Mouse (Mus musculus) embryonic fibroblast, embryonic 13.5 days (primary cell): ENCODE measurements around the gene H2al1m.
"Not testable (repeated sequence)": the region's sequence is repeated elsewhere in the genome, so short reads cannot be mapped to it uniquely, and the experiment has no call there.

Experiments used
- CTCF ChIP-seq: IDR thresholded peaks from 2 replicates; pipeline ENCODE4 v1.5.1; 2011; ENCODE audit warnings: mild to moderate bottlenecking, control low read depth, low read length, moderate library complexity, borderline replicate concordance; ENCODE audit not compliant: insufficient read depth
- POLR2A ChIP-seq: IDR thresholded peaks from 2 replicates; pipeline ENCODE4 v1.6.1; 2011; ENCODE audit warnings: low read depth, mild to moderate bottlenecking, control low read depth, low read length, moderate library complexity

- not testable (repeated sequence) for TF ChIP-seq CTCF, POLR2A
Measured at GRCm38 (mm10) chrX:9332366-9332962, 48.9 kb downstream of the H2al1m start.
